Mouse (Mus musculus) left cerebral cortex, adult 18-20 months (tissue): ENCODE results near the gene Vcl. TPM values are rescaled to one million over a fixed set of nuclear protein-coding genes. Genes with fewer than 3 reads are reported as not detected.

Experiments
- DNase-seq, 2 experiments: peaks; one replicate each; pipeline ENCODE4 v3.0.0; 2021 to 2022; ENCODE audit warnings: low spot score in 2 of 2, mixed read lengths in 1 of 2
- total RNA-seq, 2 experiments: library from RNA; stranded (reverse); gene quantifications; 2 replicates each; pipeline ENCODE4 v1.2.3; 2021

Vcl gene
- total RNA-seq, 2 experiments from 2014 or later: 21.7 to 26.0 TPM

DNA sequence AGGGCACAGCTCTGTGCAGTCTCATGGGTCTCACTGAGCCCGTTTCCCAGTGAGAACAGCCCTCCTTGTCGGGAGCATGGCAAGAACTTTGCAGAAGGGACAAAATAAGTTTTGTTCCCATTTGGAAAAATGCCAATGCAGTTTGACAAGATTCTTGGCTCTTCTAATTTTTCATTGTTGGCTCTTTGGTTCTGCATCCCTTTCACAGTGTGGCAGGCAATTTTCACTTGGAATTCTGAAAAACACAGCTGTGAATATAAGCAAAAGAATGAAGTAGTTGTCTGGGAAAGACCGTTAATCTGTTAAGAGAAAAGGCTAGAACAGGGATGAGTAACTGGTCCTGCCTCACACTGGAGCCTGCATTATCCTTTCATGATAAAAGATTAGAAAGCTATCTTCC is 68.3 kb downstream of the Vcl start:
- no peak for DNase-seq

DNA sequence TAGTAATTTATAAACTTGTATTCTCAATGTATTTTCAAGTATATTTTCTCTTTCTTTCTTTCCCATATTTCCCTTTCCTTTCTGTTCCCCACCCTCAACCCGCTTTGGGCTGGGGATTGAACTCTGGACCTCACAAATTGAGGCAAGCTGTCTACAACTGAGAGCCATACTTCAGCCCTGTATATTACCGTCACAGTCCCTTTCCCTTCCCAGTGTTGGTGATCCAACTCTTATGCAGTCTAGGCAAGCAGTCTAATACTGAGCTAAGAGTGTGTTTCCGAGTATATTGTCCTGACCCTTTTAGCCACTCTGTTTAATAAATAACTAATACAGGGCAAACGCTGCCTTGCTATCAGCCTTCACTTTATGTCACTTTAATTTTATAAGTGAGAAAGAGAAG is 70.4 kb downstream of the Vcl start:
- DNase-seq: no peak

DNA sequence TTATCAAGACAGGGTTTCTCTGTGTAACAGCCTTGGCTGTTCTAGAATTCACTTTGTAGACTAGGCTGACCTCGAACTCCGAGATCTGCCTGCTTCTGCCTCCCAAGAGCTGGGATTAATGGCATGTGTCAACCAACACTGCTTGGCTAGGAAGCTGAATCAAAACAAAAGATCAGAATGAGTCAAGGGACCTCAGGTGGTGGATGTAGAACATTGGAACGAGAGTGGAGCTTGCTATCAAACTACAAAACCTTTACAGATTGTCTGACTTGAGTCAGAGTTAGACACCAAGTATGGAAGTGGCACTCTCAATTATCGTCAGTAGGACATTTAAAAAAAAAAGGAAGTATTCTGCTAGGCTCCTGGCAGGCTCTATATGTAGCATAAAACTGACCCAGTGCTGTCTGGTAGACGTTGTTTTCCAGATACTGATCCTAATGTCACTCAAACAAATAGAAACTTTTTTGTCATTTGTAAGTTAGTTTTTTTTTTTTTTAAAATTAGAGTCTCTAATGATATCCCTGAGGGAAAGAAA is 84.7 kb downstream of the Vcl start:
- DNase-seq: no peak

DNA sequence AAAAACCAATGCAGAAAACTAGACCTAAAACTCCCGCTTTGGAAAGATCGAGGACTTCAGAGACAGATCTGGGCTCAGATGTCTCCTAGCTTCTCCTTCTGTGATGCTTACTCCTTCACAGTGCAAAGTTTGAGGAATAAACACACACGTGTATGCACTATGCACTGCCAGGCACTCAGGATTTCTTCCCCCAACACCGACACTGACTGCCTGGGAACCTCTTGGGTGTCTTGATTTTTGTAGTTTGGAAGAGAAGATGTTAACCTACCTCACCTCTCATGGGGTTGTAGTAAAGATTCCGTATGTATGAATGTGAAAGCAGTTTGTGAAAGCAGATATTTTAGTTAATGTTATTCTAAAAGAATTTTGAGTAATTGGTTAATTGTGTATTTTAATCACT is 88.7 kb downstream of the Vcl start:
- DNase-seq: no peak

DNA sequence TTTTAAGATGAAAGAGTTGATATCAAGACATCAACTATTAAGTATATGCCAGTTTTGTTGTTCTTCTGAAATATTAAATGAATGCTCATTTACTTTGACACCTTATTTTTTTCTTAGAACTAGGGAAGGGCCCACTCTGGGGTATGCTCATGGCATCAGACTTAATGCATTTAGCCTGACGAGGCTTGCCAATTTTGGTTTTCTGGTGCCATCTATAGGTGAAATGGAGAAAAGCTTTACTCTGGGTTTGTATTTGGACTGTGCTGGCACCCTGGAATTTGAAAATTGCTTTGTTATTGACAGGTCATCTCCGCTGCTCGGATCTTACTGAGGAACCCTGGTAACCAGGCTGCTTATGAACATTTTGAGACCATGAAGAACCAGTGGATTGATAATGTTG is 89.8 kb downstream of the Vcl start:
- peak in 1 of 2 experiments; percentile 20 for DNase-seq

DNA sequence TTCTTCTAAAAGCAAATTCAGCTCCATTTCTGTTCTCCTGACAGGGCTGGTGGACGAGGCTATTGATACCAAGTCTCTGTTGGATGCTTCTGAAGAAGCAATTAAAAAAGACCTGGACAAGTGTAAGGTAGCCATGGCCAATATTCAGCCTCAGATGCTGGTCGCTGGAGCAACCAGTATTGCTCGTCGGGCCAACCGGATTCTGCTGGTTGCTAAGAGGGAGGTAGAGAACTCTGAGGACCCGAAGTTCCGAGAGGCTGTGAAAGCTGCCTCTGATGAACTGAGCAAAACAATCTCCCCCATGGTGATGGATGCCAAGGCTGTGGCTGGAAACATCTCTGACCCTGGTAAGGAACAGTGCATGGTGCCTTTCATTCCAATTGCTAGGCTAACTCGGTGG is 91.2 kb downstream of the Vcl start:
- peak in 1 of 2 experiments; percentile 23 for DNase-seq

DNA sequence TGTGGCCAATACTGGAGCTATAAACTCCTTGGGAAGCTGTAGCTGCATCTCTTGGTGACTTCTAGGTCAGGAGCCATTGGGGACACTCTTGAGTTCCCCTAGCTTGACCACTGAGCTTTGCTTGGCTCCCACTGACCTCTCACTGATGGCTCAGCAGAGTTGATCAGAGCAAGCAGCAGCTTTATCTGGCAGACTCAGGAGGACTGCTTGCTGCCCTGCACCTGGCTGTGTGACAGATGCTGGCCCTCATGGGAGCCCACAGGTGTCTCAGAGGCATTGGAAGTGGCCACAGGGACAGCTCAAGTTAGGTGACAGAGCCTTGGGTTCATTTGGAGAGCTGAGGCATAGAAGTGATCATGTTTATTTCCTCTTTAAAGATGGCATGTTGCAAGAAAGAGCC is 98.3 kb downstream of the Vcl start:
- DNase-seq: no peak

DNA sequence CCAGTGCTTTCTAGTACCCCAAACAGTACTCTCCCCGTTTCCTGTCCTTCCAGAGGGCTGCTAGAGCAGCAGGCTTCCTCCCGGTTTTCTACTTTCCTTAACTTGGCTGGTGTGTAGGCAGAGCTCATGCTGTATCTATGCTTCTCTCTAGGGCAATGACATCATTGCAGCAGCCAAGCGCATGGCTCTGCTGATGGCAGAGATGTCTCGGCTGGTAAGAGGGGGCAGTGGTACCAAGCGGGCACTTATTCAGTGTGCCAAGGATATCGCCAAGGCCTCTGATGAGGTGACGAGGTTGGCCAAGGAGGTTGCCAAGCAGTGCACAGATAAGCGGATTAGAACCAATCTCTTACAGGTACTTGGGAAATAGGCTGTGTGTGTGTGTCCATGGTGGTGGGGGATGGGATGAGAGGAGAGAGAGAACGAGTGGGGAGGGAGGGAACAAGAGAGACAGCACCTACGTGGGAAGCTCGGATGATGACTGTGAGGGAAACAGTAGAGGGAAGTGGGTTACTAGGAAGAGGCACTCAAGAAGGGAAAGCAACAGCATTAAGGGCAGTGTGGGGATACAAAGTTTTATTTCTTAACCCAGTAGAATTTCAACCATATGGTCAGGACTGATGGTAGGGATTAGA is 99.9 kb downstream of the Vcl start:
- peak; percentile 27 to 49 for DNase-seq

DNA sequence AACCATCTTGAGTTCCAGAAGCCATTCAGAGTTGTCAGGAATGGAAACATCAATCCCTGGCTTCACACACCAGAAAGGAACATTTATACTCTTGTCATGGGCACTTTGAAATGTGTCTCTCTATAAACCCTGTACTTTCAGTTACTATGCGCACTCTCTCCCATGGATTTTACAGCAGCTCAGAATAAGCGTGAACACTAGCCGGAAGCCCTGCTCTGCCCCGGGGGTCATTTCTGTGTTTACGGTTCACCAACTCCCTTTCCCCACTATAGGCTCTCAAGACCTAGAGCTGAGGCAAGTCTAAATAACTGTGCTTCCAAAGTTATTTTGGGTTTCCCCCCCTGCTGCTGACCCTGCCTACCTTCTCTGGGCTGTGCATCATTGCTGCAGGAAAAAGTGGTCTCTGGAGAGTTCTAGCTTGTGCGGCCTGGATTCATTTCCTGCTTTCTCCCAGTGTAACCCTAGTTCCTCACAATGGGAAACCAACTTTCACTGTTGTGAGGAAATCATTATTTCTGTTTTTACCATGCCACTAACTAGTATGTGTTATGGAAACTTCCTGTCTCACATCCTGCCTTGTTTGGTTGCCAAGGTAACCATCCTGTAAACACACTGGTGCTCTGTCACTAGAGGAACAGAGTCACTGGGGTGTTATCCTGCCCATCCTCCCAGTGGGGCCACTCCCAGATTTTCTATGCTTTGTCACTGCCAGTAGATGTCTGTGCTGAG is 102.7 kb downstream of the Vcl start:
- DNase-seq: no peak

DNA sequence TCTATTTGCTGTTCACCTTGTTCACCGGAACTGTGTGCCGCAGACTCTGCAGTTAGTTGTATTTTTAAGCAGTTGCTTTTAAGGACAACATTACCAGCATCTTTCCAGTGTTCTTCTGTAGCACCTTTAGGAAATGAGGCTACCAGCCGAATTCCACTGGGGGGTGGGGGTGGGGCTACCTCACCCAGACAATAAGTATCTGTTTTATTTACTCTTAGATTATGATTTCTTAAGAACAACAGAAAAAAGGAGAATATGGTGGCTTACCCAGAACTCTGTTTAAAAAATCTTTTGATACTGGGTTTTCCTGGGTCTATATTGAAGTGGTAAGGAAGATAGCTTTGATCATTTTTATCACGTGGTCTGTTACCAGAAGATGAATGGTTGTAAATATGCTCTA is 105.1 kb downstream of the Vcl start:
- DNase-seq: no peak

DNA sequence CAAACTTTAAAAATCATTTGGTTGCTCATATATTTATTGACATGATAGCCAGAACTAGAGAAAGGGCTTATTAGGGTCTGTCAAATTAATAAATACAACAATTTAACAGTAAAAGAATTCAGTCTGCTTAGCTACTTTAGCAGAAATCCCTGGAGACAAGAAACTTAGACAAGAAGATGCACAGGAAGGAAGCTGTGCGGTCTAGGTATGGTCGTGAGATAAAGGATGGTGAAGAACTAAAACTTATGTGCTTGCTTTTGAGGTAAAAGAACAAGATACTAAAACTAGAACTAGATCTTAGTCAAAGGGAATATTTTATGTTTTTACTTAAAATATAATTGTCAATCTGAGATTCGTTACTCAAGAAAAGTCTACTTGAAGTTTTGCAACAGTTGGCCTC is 105.6 kb downstream of the Vcl start:
- no peak for DNase-seq

DNA sequence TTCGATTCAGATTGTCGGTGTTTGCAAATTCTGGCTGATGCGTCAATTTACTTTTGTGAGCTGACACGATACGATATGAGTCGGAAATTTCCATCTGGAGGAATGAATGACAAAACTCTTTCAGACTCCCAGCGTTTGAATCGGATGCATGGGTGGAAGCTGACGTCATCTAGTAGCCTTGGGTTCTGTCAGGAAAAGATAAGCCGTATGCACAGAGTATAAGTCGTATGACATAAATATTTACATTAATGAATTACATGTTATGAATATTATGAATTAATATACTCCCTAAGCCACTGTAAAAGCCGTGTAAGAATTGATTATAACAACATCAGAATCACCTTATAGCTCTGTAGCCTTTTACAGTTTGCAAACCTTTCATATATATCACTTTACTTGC is 109.9 kb downstream of the Vcl start:
- DNase-seq: no peak

DNA sequence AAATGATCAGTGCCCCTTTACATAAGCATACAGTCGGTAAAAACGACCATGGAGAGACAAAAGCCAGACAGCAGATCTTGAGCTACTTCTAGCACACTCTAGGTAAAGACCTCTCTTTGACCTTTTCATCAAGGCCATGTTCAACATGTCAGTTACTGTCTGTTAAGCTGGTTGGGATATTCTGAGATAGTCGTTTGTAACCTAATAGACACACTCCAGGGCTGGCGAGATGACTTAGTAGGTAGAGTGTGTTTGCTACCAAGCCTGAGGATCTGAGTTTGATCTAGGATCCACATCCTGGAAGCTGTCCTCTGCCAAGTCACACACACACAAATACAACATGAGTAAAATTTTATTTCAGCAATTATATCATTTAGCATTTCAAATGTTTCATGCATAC is 110.4 kb downstream of the Vcl start:
- DNase-seq: no peak

DNA sequence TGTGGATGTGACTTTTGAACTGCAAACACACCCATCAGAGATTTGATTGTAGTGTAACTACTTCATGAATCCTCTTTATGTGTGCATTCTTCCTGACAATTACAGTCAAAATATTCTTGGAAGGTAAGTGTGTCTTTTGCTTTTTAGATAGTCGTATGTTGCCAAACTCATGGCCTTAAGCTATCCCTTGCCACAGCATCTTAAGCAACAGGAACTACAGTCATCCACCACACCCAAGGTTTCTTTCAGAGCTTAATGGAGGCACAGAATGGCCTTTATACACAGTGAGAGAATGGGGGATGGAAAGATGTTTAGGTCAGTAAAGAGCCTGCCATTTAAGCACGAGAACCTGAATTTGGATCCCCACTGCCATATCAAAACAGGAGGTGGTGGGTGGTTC is 118.6 kb downstream of the Vcl start:
- DNase-seq: no peak

DNA sequence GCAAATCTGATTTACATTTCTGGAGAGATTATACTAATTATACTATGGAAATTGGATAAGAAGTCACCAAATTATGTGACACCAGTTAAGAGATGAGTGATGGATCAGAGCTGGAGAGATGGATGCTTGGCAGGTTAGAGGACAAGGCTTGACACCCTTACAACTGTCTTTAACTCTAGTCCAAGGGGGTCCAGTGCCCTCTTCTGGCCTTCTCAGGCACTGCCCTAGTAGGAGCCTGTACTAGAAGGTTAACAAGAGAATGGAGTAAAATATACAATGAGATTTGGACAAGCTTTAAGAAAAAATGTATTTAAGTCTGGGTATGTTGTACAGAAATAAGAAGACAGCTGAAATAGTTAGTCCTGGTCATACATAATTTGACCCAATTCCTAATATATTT is 119.7 kb downstream of the Vcl start:
- no peak for DNase-seq

DNA sequence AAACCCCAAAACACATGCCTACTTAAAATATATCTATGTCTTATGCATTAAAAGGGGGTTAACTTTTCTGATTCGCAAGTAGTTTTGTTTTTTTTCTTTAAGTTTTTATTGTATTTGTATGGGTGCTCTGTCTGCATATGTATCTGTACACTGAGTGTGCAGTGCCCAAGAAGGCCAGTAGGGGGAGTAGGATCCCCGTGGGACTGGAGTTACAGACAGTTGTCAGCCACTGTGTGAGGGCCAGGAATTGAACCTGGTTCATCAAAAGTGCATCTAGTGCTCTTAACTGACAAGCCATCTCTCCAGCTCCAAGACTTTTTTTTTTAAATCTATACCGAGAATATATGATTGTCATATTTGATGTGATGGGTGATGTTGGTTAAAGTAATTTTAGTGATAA is 121.5 kb downstream of the Vcl start:
- no peak for DNase-seq

DNA sequence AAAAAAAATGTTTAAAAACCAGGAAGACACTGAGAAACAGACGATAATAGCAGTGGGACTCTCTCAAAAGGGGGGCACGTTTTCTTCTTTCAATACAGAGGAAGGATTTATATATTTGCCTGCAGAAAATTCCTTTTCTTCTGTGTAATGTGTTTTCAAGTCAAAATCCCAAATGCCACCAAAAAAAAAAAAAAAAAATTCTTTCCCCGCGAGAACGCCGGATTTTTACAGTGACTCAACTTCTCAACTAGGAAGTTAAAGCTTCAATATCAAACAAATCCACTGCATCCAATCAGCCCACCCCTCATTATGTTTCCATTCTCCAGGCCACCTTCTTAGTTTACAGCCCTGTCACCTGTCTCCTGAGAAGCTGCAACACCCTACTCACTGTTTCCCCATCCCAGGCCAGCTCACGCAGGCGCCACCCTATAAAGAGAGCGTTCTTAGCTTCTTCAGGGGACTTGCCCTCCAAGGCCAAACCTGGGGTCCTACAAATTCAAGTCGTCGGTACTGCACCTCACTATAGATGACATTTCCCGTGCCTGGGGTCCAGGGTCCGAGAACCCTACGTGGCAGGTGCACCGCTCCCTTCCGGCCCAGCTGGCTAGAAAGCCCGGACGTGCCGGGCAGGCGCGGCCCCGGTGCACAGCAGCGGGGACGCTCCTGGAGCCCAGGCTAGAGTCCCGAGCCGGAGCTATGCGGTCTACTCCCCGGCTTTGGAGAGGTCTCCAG is 122.3 kb downstream of the Vcl start:
- DNase-seq: no peak

DNA sequence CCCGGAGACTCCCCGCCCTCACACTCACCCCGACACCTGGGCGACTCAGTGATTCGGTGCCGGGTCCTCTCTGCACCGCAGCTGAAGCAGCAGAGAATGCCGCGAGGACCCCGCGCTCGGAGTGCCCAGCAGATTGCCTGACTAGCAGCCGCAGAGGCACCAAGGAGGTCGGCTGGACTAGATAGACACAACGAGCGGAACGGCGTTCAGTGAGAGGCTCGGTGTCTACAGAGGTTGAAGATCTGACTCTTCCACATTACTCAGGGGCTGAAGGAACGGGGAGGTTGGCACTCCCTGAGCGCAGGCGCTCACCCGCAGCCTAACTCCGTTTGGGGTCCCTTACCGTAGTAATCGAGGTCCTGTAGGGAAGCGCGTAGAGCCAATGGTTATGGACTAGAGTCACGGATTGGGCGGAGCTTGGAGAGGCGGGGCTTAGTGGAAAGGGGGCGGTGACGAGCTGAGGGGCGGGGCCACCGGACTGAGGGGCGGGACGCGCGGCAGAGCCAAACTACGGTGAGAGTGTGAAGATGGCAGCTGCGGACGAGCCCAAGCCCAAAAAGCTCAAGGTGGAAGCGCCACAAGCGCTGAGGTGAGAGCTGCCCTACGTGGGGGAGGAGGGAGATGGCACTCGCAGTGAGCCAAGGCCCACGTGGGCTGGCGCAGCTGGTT is 123.0 kb downstream of the Vcl start, which contains the start of the genes Ap3m1 and Adk:
Ap3m1 (minus strand) TSS at position 397 of the 669 bp plus-strand sequence.
Adk (plus strand) TSS at position 463 of the 669 bp plus-strand sequence.
- peak; percentile 91 to 92 for DNase-seq

DNA sequence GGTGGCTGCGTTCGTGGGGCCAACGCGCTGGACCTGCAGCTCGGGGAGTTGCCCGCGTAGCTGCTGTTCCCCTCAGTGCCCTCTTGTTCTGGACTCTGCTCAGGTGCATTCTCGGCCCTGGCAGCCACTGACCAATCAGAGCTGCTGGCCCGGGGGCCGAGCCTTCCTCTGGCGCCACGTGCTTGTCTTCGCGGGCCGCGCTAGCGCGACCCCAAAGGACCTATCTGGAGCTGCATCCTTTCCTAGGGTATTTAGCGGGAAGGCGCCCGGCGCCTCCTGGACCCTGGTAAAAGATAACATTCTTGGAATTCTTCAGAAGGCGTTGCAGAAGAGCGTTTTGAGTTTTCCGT is 123.6 kb downstream of the Vcl start:
- peak; percentile 38 to 50 for DNase-seq

DNA sequence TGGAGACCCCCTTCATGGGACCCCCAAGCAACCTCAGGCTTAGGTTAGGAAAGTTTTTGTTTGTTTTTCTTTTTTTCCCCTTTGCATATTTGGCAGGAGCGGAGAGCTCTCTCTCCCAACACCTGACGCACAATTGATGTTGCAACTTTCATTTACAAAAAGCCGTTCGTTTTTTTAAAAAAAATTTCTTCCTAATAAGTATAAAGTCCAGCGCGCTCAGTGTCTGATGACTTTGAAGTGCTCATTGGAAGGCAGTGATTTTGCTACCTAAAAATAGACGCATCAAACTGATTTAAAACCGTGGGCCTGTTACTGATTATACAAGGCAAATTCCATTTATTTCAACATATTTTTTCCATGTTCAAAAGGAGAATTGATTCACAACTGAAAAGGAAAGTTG is 124.0 kb downstream of the Vcl start:
- no peak for DNase-seq

DNA sequence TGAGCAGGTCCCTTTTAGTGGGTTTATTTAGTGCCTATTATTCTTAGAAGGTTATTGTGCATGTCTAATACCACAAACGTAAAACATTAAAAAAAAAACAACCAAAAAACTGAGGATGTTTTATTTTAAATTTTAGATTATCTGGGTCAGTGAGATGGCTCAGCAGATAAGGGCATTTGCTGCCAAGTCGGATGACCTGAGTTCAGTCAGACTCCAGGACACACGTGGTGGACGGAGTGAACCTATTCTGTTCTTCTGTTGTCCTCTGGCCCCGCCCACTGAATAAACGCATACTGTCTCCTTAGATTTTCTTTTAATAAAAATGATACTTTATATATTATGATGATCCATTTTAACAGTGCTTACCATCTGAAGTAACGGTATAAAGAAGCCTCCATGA is 124.4 kb downstream of the Vcl start:
- no peak for DNase-seq

DNA sequence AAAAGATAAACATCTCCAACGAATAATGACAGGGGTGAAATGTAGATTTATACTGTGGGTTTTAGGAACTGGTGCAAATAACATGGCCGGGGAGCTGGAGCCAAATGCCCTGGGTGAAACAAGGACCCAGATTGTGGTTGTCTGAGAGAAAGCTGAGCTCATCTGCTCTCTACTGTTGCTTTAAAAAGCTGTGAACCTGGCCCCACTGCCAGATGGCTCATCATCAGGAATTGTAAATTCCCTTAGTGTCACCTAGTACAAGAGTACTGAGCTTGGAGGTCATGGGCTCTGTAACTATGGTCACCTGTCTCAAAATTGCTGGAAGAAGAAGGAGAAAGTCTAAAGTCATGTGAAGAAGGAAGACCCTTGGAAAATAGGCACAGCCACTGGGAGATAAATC is 129.8 kb downstream of the Vcl start:
- DNase-seq: no peak
